Mouse (Mus musculus): ENCODE data around the gene Htr1d.

- no peak for TF ChIP-seq MAFK (IDR thresholded peaks at IDR 0.05; ENCODE audit: insufficient read depth, low read depth, low read length)
- TF ChIP-seq CHD2 (IDR thresholded peaks at IDR 0.05; ENCODE audit: low read depth, low read length) = no peak
- TF ChIP-seq ZNF384 (IDR thresholded peaks at IDR 0.05; ENCODE audit: low read depth, low read length) = no peak
- TF ChIP-seq HCFC1 (IDR thresholded peaks at IDR 0.05; ENCODE audit: borderline replicate concordance, insufficient read depth, low read length) = no peak
- TF ChIP-seq ZC3H11A (IDR thresholded peaks at IDR 0.05; ENCODE audit: borderline replicate concordance, low read depth, low read length) = no peak
Measured at GRCm38 (mm10) chr4:136458276-136458675, 35.0 kb downstream of the Htr1d start.
